Mouse (Mus musculus): ENCODE results near the gene Nsun4.

DNA sequence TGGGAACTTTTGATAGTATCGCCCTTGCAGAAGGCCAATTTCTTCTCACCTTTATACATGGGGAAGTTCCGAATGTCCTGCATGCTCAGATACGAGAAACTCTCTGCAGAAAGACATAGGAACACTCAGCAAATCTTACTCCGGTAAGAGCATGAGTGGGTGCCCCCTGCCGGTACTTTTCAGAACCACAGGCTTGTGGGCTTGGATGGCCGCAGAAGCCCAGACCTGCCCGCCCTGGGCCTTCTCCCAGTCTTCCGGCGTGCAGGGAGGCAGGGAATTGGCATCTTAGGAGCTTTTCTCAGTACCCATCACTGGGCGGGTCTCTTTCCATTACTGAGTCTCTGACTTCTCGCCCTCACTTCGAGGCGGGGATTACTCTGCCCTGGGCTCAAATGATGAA lies 69.6 kb downstream of the Nsun4 start:
- TF ChIP-seq CTCF (IDR thresholded peaks at IDR 0.05 in 2 of 3, conservative IDR thresholded peaks at IDR 0.05 in 1 of 3; ENCODE audit: control insufficient read depth in 1 of 3, insufficient read depth in 1 of 3, low read depth in 2 of 3, low read length in 3 of 3, poor library complexity in 1 of 3, severe bottlenecking in 1 of 3) (peak; percentile 60 to 77 (median 69)), USF1 (IDR thresholded peaks at IDR 0.05; ENCODE audit: low read depth, low read length) (no peak), E2F4 (IDR thresholded peaks at IDR 0.05; ENCODE audit: borderline replicate concordance, low read depth, low read length) (no peak), ZC3H11A (IDR thresholded peaks at IDR 0.05; ENCODE audit: low read depth, low read length) (0 out of 2 replicates have a peak, but pooled peaks have one; percentile 22), ZNF384 (IDR thresholded peaks at IDR 0.05; ENCODE audit: low read depth, low read length) (no peak), RCOR1 (IDR thresholded peaks at IDR 0.05; ENCODE audit: low read depth, low read length) (0 out of 2 replicates have a peak, but pooled peaks have one; percentile 5), EP300 (IDR thresholded peaks at IDR 0.05; ENCODE audit: low read depth in 1 of 2, low read length in 2 of 2) (no peak), HCFC1 (IDR thresholded peaks at IDR 0.05; ENCODE audit: low read depth, low read length) (peak; percentile 47), POLR2A (IDR thresholded peaks at IDR 0.05; ENCODE audit: control insufficient read depth in 1 of 2, insufficient read depth in 1 of 2, low read depth in 1 of 2, low read length in 2 of 2, poor library complexity in 1 of 2) (no peak), TAL1 (IDR thresholded peaks at IDR 0.05; ENCODE audit: low read length) (no peak), SMC3 (IDR thresholded peaks at IDR 0.05; ENCODE audit: low read depth, low read length) (peak; percentile 61), JUND (IDR thresholded peaks at IDR 0.05; ENCODE audit: low read depth, low read length) (no peak), GATA1 (IDR thresholded peaks at IDR 0.05; ENCODE audit: low read depth, low read length) (no peak)

Data from MEL (cell line).